Mouse (Mus musculus) MEL (cell line): ENCODE measurements around the gene Ddx18. TPM values are rescaled to one million over a fixed set of nuclear protein-coding genes. Genes with fewer than 3 reads are reported as not detected.

Experiments
- DNase-seq: peaks from one replicate; pipeline ENCODE4 v3.0.0; 2011; ENCODE audit warnings: low read depth, low spot score
- H3K27ac ChIP-seq: 2 replicates; pipeline ENCODE4 v1.5.1; 2012; ENCODE audit warnings: low read depth, mild to moderate bottlenecking, control low read depth, low read length, moderate library complexity; ENCODE audit not compliant: control insufficient read depth
- H3K27me3 ChIP-seq, 2 experiments: fragments of 150-350 bp in 1 of 2; sonication (generic) in 1 of 2; 2 replicates each; pipeline ENCODE4 v1.6.1; 2012; ENCODE audit warnings: low read length in 2 of 2, mild to moderate bottlenecking in 2 of 2, improper control_type of control experiment in 1 of 2, moderate library complexity in 1 of 2; ENCODE audit not compliant: insufficient read depth in 2 of 2, control insufficient read depth in 1 of 2
- H3K36me3 ChIP-seq, 2 experiments: 2 replicates each; pipeline ENCODE4 v1.6.1; 2012 to 2014; ENCODE audit warnings: low read length in 2 of 2, improper control_type of control experiment in 1 of 2, inconsistent platforms in 1 of 2, mild to moderate bottlenecking in 1 of 2; ENCODE audit not compliant: insufficient read depth in 2 of 2, control insufficient read depth in 1 of 2
- H3K4me1 ChIP-seq, 2 experiments: fragments of 150-350 bp in 1 of 2; sonication (generic) in 1 of 2; 2 replicates each; pipeline ENCODE4 v1.6.1; 2012; ENCODE audit warnings: low read length in 2 of 2, improper control_type of control experiment in 1 of 2, mild to moderate bottlenecking in 1 of 2; ENCODE audit not compliant: insufficient read depth in 2 of 2, control insufficient read depth in 1 of 2
- H3K4me3 ChIP-seq, 2 experiments: fragments of 150-350 bp in 1 of 2; sonication (generic) in 1 of 2; 2 replicates each; pipeline ENCODE4 v1.5.1; 2012; ENCODE audit warnings: low read depth in 2 of 2, low read length in 2 of 2, mild to moderate bottlenecking in 2 of 2, moderate library complexity in 2 of 2, control low read depth in 1 of 2, improper control_type of control experiment in 1 of 2; ENCODE audit not compliant: control insufficient read depth in 1 of 2, insufficient read depth in 1 of 2
- H3K79me2 ChIP-seq: 2 replicates; pipeline ENCODE4 v1.6.1; 2012; ENCODE audit warnings: mild to moderate bottlenecking, low read length, moderate library complexity; ENCODE audit not compliant: control insufficient read depth, poor library complexity, insufficient read depth
- H3K9ac ChIP-seq: 2 replicates; pipeline ENCODE4 v1.6.1; 2012; ENCODE audit warnings: low read depth, mild to moderate bottlenecking, control low read depth, low read length, moderate library complexity; ENCODE audit not compliant: control insufficient read depth, poor library complexity, severe bottlenecking
- H3K9me3 ChIP-seq: fragments of 150-350 bp; sonication (generic); replicated peaks from 2 replicates; pipeline ENCODE4 v1.6.1; 2012; ENCODE audit warnings: mild to moderate bottlenecking, low read length, improper control_type of control experiment, moderate library complexity; ENCODE audit not compliant: insufficient read depth
- BHLHE40 ChIP-seq: IDR thresholded peaks from 2 replicates; pipeline ENCODE4 v1.6.1; 2012; ENCODE audit warnings: low read depth, mild to moderate bottlenecking, inconsistent platforms, low read length, improper control_type of control experiment, borderline replicate concordance
- CHD1 ChIP-seq: IDR thresholded peaks from 2 replicates; pipeline ENCODE4 v1.6.1; 2012; ENCODE audit warnings: low read depth, mild to moderate bottlenecking, inconsistent platforms, low read length, improper control_type of control experiment
- CTCF ChIP-seq, 3 experiments: IDR thresholded peaks in 2 of 3; conservative IDR thresholded peaks in 1 of 3; 2 replicates each; pipeline ENCODE4 v1.5.1; 2011 to 2012; ENCODE audit warnings: low read length in 3 of 3, low read depth in 2 of 3, mild to moderate bottlenecking in 2 of 3, improper control_type of control experiment in 1 of 3, inconsistent platforms in 1 of 3, mixed read lengths in 1 of 3, moderate library complexity in 1 of 3; ENCODE audit not compliant: control insufficient read depth in 1 of 3, insufficient read depth in 1 of 3, poor library complexity in 1 of 3, severe bottlenecking in 1 of 3
- E2F4 ChIP-seq: IDR thresholded peaks from 2 replicates; pipeline ENCODE4 v1.6.1; 2011; ENCODE audit warnings: low read depth, low read length, improper control_type of control experiment, borderline replicate concordance
- ELF1 ChIP-seq: IDR thresholded peaks from 2 replicates; pipeline ENCODE4 v1.6.1; 2014; ENCODE audit warnings: low read depth, mild to moderate bottlenecking, inconsistent platforms, low read length, improper control_type of control experiment, moderate library complexity
- EP300 ChIP-seq, 2 experiments: IDR thresholded peaks; 2 replicates each; pipeline ENCODE4 v1.6.1; 2011; ENCODE audit warnings: improper control_type of control experiment in 2 of 2, low read length in 2 of 2, low read depth in 1 of 2, mild to moderate bottlenecking in 1 of 2
- GABPA ChIP-seq: IDR thresholded peaks from 2 replicates; pipeline ENCODE4 v1.6.1; 2012; ENCODE audit warnings: low read depth, mild to moderate bottlenecking, inconsistent platforms, low read length, improper control_type of control experiment, moderate library complexity
- HCFC1 ChIP-seq: IDR thresholded peaks from 2 replicates; pipeline ENCODE4 v1.6.1; 2012; ENCODE audit warnings: low read depth, mild to moderate bottlenecking, inconsistent platforms, low read length, improper control_type of control experiment, moderate library complexity
- MAFK ChIP-seq: IDR thresholded peaks from 2 replicates; pipeline ENCODE4 v1.6.1; 2011; ENCODE audit warnings: low read depth, mild to moderate bottlenecking, low read length, improper control_type of control experiment, borderline replicate concordance
- MAX ChIP-seq: IDR thresholded peaks from 2 replicates; pipeline ENCODE4 v1.6.1; 2011; ENCODE audit warnings: low read length, improper control_type of control experiment
- MAZ ChIP-seq: IDR thresholded peaks from 2 replicates; pipeline ENCODE4 v1.6.1; 2012; ENCODE audit warnings: low read depth, mild to moderate bottlenecking, inconsistent platforms, low read length, improper control_type of control experiment
- MYB ChIP-seq: IDR thresholded peaks from 2 replicates; pipeline ENCODE4 v1.6.1; 2011; ENCODE audit warnings: mild to moderate bottlenecking, low read depth, low read length, improper control_type of control experiment
- MYC ChIP-seq: IDR thresholded peaks from 2 replicates; pipeline ENCODE4 v1.6.1; 2011; ENCODE audit warnings: low read depth, mild to moderate bottlenecking, low read length, improper control_type of control experiment, moderate library complexity
- NRF1 ChIP-seq: IDR thresholded peaks from 2 replicates; pipeline ENCODE4 v1.6.1; 2014; ENCODE audit warnings: low read depth, mild to moderate bottlenecking, inconsistent platforms, low read length, improper control_type of control experiment, moderate library complexity; ENCODE audit not compliant: poor library complexity, insufficient read depth, severe bottlenecking
- POLR2A ChIP-seq, 2 experiments: IDR thresholded peaks; 2 replicates each; pipeline ENCODE4 v1.6.1; 2011 to 2012; ENCODE audit warnings: low read length in 2 of 2, mild to moderate bottlenecking in 2 of 2, control low read depth in 1 of 2, improper control_type of control experiment in 1 of 2, low read depth in 1 of 2, moderate library complexity in 1 of 2; ENCODE audit not compliant: control insufficient read depth in 1 of 2, insufficient read depth in 1 of 2, poor library complexity in 1 of 2
- POLR2AphosphoS2 ChIP-seq: IDR thresholded peaks from 2 replicates; pipeline ENCODE4 v1.6.1; 2011; ENCODE audit warnings: low read length, improper control_type of control experiment
- POLR2AphosphoS5 ChIP-seq: IDR thresholded peaks from 2 replicates; pipeline ENCODE4 v1.6.1; 2012; ENCODE audit warnings: low read depth, borderline replicate concordance, mild to moderate bottlenecking, inconsistent platforms, low read length, moderate library complexity, mixed read lengths
- RAD21 ChIP-seq: IDR thresholded peaks from 2 replicates; pipeline ENCODE4 v1.6.1; 2011; ENCODE audit warnings: mild to moderate bottlenecking, low read depth, low read length, improper control_type of control experiment
- SIN3A ChIP-seq: IDR thresholded peaks from 2 replicates; pipeline ENCODE4 v1.6.1; 2012; ENCODE audit warnings: low read length, improper control_type of control experiment, inconsistent platforms
- TAL1 ChIP-seq: IDR thresholded peaks from 2 replicates; pipeline ENCODE4 v1.6.1; 2012; ENCODE audit warnings: mild to moderate bottlenecking, inconsistent platforms, low read length, moderate library complexity, mixed read lengths
- TCF12 ChIP-seq: IDR thresholded peaks from 2 replicates; pipeline ENCODE4 v1.6.1; 2014; ENCODE audit warnings: low read depth, mild to moderate bottlenecking, inconsistent platforms, low read length, improper control_type of control experiment, moderate library complexity
- USF1 ChIP-seq: IDR thresholded peaks from 2 replicates; pipeline ENCODE4 v1.6.1; 2014; ENCODE audit warnings: low read depth, mild to moderate bottlenecking, inconsistent platforms, low read length, improper control_type of control experiment, moderate library complexity
- ZNF384 ChIP-seq: IDR thresholded peaks from 2 replicates; pipeline ENCODE4 v1.6.1; 2012; ENCODE audit warnings: low read depth, mild to moderate bottlenecking, inconsistent platforms, low read length, improper control_type of control experiment
- polyA plus RNA-seq, 2 experiments: library from polyadenylated mRNA; stranded (reverse) in 1 of 2; unstranded in 1 of 2; fragments of >175 nt in 1 of 2; fragments of >200 nt in 1 of 2; gene quantifications; 2 replicates each; pipeline versions ENCODE4 v1.2.1 to v1.2.4; 2012; ENCODE audit warnings: low replicate concordance in 2 of 2, low read depth in 1 of 2; ENCODE audit not compliant: insufficient read length in 2 of 2, insufficient read depth in 1 of 2, missing spikeins in 1 of 2
- total RNA-seq: library from RNA; depleted of rRNA; stranded (reverse); fragments of 300-350 nt; gene quantifications from 2 replicates; pipeline ENCODE4 v1.2.3, GENCODE M21; 2012

The Ddx18 gene
- total and polyA plus RNA-seq, 3 experiments, result 125 to 185 TPM; not detected in 1

DNA sequence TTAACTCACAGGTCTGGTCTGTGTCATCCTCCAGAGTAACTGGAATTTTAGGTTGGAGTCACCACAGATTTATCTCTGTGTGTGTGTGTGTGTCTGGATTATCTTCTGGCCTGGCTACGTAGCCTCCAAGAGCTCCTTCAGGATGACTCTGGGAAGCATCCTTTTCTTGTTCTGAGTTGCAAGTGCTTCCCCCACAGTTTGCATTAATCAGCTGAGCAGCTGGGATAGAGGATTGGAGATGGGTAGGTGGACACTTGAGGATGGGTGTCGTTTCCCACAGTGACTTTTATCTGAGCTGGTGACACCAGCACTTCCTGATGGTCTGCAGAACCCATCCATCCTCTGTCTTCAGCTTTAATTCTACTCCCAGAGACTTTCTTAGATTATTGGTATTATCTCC, 20.9 kb downstream of the Ddx18 start:
- no peaks in the 10 kb centered on the region for H3K36me3 ChIP-seq
- no peak overlapping the region for H3K9ac ChIP-seq
- TF ChIP-seq MYB (no peak), TCF12 (no peak), CTCF (IDR thresholded peaks at IDR 0.05 in 2 of 3, conservative IDR thresholded peaks at IDR 0.05 in 1 of 3; ENCODE audit: control insufficient read depth in 1 of 3, insufficient read depth in 1 of 3, low read depth in 2 of 3, low read length in 3 of 3, poor library complexity in 1 of 3, severe bottlenecking in 1 of 3) (no peak), USF1 (no peak), E2F4 (no peak), POLR2A (IDR thresholded peaks at IDR 0.05; ENCODE audit: control insufficient read depth in 1 of 2, insufficient read depth in 1 of 2, low read depth in 1 of 2, low read length in 2 of 2, poor library complexity in 1 of 2) (no peak), MAFK (no peak), MAZ (no peak), GABPA (no peak)
- H3K4me1 ChIP-seq, result no peaks in the 10 kb centered on the region
- H3K4me3 ChIP-seq, result no peak overlapping the region
- no peak for DNase-seq
- no peak overlapping the region for H3K27ac ChIP-seq
- H3K27me3 ChIP-seq, result peaks cover 0 to 7% of the 10 kb centered on the region in 2 experiments; a peak in 2 of 4 replicates
- H3K9me3 ChIP-seq, result no peaks in the 10 kb centered on the region
- H3K79me2 ChIP-seq, result no peaks in the 10 kb centered on the region

DNA sequence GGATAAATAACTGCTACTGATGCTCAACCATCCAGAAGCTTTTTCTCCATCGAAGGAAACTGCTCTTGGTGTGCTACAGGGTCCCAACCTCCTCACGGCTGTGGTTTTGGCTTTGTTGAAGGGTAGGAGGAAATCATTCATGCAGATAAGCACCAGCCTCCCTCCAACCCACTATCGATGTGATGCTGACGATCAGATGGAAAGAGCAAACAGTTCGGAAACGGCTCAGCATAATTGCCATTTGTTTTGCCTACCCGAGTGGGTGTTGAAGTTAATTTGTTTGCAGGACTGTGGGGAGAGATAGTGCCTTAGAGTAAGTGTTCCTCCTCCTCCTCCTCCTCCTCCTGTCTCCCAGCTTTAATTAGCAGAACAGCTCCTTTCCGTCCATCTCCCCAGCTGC, 27.4 kb downstream of the Ddx18 start:
- DNase-seq, result no peak
- no peaks in the 10 kb centered on the region for H3K79me2 ChIP-seq
- H3K36me3 ChIP-seq, result no peaks in the 10 kb centered on the region

DNA sequence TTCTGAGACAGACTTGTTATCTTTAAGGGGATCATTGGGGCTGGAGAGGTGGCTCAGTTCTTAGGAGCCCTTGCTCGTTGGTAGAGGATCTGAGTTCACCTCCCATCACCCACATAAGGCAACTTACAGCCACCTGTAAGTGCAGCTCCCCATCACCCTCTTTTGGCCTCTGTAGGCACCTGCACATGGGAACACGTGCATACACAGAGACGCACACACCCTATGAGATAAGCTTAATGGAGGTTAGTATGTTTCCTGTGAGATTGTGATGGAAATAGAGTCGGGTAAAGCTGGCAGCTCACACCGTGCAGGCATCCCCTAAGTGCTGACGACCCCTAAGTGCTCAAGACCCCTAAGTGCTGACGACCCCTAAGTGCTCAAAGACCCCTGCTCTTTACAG, 36.4 kb downstream of the Ddx18 start:
- peak; percentile 21 for DNase-seq
- Histone ChIP-seq H3K4me3 (no peak overlapping the region), H3K27ac (no peak overlapping the region)
- TF ChIP-seq HCFC1 (no peak), ZNF384 (no peak), MAFK (no peak), EP300 (IDR thresholded peaks at IDR 0.05; ENCODE audit: low read depth in 1 of 2, low read length in 2 of 2) (peak in 1 of 2 experiments; percentile 63; a peak in 1 of 4 replicates), GABPA (no peak), MAX (peak; percentile 51; the same call in 1 of the 2 replicates), ELF1 (no peak), NRF1 (no peak), MYB (no peak), MYC (peak; percentile 50; the same call in 1 of the 2 replicates), SIN3A (no peak), TCF12 (peak; percentile 79), RAD21 (no peak), USF1 (no peak), CHD1 (no peak), BHLHE40 (peak; percentile 65; the same call in 1 of the 2 replicates), TAL1 (no peak), CTCF (IDR thresholded peaks at IDR 0.05 in 2 of 3, conservative IDR thresholded peaks at IDR 0.05 in 1 of 3; ENCODE audit: control insufficient read depth in 1 of 3, insufficient read depth in 1 of 3, low read depth in 2 of 3, low read length in 3 of 3, poor library complexity in 1 of 3, severe bottlenecking in 1 of 3) (peak in 1 of 3 experiments; percentile 14; a peak in 1 of 6 replicates)

More for the DNA sequence above, 27.4 kb downstream of the Ddx18 start:
- Histone ChIP-seq H3K4me1 (no peaks in the 10 kb centered on the region), H3K27me3 (peaks cover 0 to 7% of the 10 kb centered on the region in 2 experiments; a peak in 3 of 4 replicates), H3K4me3 (no peak overlapping the region), H3K27ac (no peak overlapping the region), H3K9me3 (no peaks in the 10 kb centered on the region), H3K9ac (no peak overlapping the region)
- TF ChIP-seq CHD1, result no peak
- TF ChIP-seq E2F4, result no peak
- no peak for TF ChIP-seq POLR2AphosphoS2
- TF ChIP-seq HCFC1, result no peak
- no peak for TF ChIP-seq POLR2AphosphoS5
- TF ChIP-seq MAFK, result no peak
- no peak for TF ChIP-seq TCF12
- no peak for TF ChIP-seq ZNF384

More for the DNA sequence above, 36.4 kb downstream of the Ddx18 start:
- no peak overlapping the region for H3K9ac ChIP-seq
- H3K27me3 ChIP-seq, result peaks cover 0 to 2% of the 10 kb centered on the region in 2 experiments; a peak in 2 of 4 replicates
- no peaks in the 10 kb centered on the region for H3K79me2 ChIP-seq
- no peaks in the 10 kb centered on the region for H3K4me1 ChIP-seq
- no peaks in the 10 kb centered on the region for H3K9me3 ChIP-seq
- H3K36me3 ChIP-seq, result peaks cover 0 to 2% of the 10 kb centered on the region in 2 experiments; a peak in 1 of 4 replicates
